Mouse (Mus musculus): Measurements from ENCODE around the gene Htra1.

Gene Htra1

GRCm38 (mm10) chr7:131011901-131012300 is 76.0 kb downstream of the Htra1 start:
- DNase-seq (ENCODE audit: low read depth) = no peak

- no peak for DNase-seq (ENCODE audit: low read depth)
Measured at GRCm38 (mm10) chr7:131019181-131019580, 83.3 kb downstream of the Htra1 start.

- no peak for DNase-seq (ENCODE audit: low read depth)
Measured at GRCm38 (mm10) chr7:131024807-131025206, 88.9 kb downstream of the Htra1 start.

GRCm38 (mm10) chr7:131027557-131027956 is 91.6 kb downstream of the Htra1 start:
- no peak for DNase-seq (ENCODE audit: low read depth)

- no peak for DNase-seq (ENCODE audit: low read depth)
Measured at GRCm38 (mm10) chr7:131031755-131032154, 95.8 kb downstream of the Htra1 start, which contains the start of gene Dmbt1. TSS of gene Dmbt1 (plus strand) at chr7:131032053.

Measured in induced T-regulatory cell, adult 2 months (primary cell).